Mouse (Mus musculus): Measurements from ENCODE around the gene Pdzrn4. TPM values are rescaled to one million over a fixed set of nuclear protein-coding genes. Genes with fewer than 3 reads are reported as not detected.

Pdzrn4 gene
- polyA plus RNA-seq, 1 experiment from 2014 or later: 1.3 TPM

DNA sequence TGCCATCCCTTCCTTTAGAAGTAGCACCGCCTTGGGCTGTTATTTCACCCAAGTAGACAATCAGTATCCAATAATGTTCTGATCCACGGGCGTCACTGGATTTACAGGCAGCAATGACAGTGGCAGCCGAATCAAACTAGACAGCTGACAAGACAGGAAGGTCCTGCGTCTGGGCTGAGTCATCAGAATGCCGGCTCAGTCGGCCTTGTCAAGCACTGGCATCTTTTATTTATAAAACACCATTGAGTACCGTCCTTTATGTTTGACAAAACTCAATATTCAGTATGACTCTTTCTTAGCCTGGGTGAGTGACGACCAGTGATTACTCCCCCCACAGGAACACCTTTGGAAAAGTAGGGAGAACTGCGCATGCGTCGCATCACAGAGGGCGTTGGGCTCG, 391.4 kb downstream of the Pdzrn4 start:
- DNase-seq (ENCODE audit: low spot score): no peak
- H3K4me3 ChIP-seq: no peak overlapping the region
- H3K27me3 ChIP-seq (replicated peaks; ENCODE audit: low read depth, poor library complexity, severe bottlenecking): no peaks in the 10 kb centered on the region
- no peaks in the 10 kb centered on the region for H3K36me3 ChIP-seq (replicated peaks)
- no peak overlapping the region for H3K27ac ChIP-seq (replicated peaks)
- no peaks in the 10 kb centered on the region for H3K9me3 ChIP-seq
- WGBS: 88% methylated on average over 14 of the region's 14 CpGs
- no peaks in the 10 kb centered on the region for H3K4me1 ChIP-seq

- H3K9me3 ChIP-seq: no peaks in the 10 kb centered on the region
- DNase-seq (ENCODE audit: low spot score): no peak
- H3K4me1 ChIP-seq: no peaks in the 10 kb centered on the region
- no peak overlapping the region for H3K4me3 ChIP-seq
- H3K36me3 ChIP-seq (replicated peaks): no peaks in the 10 kb centered on the region
- 87% methylated on average over 3 of the region's 3 CpGs for WGBS
- no peaks in the 10 kb centered on the region for H3K27me3 ChIP-seq (replicated peaks; ENCODE audit: low read depth, poor library complexity, severe bottlenecking)
- no peak overlapping the region for H3K27ac ChIP-seq (replicated peaks)
These were observed 397.6 kb downstream of the Pdzrn4 start for GRCm38 (mm10) chr15:92794275-92794674.

GRCm38 (mm10) chr15:92805934-92806333, 409.3 kb downstream of the Pdzrn4 start:
- H3K9me3 ChIP-seq: no peaks in the 10 kb centered on the region
- no peak overlapping the region for H3K27ac ChIP-seq (replicated peaks)
- WGBS: 71% methylated on average over 3 of the region's 3 CpGs
- no peak for DNase-seq (ENCODE audit: low spot score)
- H3K36me3 ChIP-seq (replicated peaks): no peaks in the 10 kb centered on the region
- 0 out of 2 replicates have a peak, but pooled peaks cover 8% of the 10 kb centered on the region for H3K4me1 ChIP-seq
- no peaks in the 10 kb centered on the region for H3K27me3 ChIP-seq (replicated peaks; ENCODE audit: low read depth, poor library complexity, severe bottlenecking)
- H3K4me3 ChIP-seq: no peak overlapping the region

DNA sequence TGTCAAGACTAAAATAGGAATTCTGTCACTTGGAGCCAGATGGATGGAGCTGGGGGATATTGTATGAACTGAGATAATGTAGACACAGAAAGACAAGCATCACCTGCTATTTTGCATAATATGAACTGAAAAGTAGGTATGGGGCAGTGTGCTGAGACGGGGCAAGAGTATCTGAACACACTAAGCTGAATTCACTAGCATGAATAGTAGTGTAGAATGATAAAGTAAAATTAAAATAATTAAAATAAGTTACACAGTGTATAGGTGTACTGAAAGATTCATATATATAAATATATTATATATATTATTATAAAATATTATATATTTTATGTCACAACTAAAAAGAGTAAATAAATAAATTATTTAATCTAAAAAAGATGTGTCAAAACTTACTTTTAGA, 409.7 kb downstream of the Pdzrn4 start:
- no peaks in the 10 kb centered on the region for H3K36me3 ChIP-seq (replicated peaks)
- 84% methylated on average over 1 of the region's 1 CpGs for WGBS
- H3K27me3 ChIP-seq (replicated peaks; ENCODE audit: low read depth, poor library complexity, severe bottlenecking): no peaks in the 10 kb centered on the region

More for the DNA sequence above, 409.7 kb downstream of the Pdzrn4 start:
- no peaks in the 10 kb centered on the region for H3K9me3 ChIP-seq
- no peak overlapping the region for H3K27ac ChIP-seq (replicated peaks)
- no peak for DNase-seq (ENCODE audit: low spot score)
- H3K4me3 ChIP-seq: no peak overlapping the region
- H3K4me1 ChIP-seq: 0 out of 2 replicates have a peak, but pooled peaks cover 8% of the 10 kb centered on the region
